Mouse (Mus musculus): ENCODE measurements at regions not wholly inside any gene's neighbourhood (a gene's known extent, or its start where the extent isn't known, plus 50 kb on each side); places are given as distances from the start of the nearest gene placed in this dataset.

DNA sequence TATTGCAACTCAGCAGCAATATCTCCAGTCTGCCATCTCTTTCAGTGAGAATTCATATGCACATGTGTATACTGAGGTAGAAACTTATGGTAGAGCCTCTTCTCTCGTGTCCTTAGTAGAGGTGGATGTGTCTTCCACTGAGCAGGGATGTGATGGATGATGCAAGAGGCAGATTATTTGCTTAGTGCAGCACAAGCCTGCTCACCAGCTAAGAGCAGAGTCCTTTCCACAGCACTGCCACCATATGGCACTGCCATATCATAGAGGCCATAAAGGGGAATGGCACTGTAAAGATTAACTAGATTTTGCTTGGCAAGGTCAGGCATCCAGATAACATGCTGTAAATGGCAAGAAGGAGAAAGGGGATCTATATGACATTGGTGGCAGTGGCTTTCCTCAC, 117.6 kb upstream of the Cdkn2b start:
- TF ChIP-seq POLR2A (IDR thresholded peaks at IDR 0.05; ENCODE audit: low read depth, low read length) = no peak
- no peak for TF ChIP-seq CTCF (IDR thresholded peaks at IDR 0.05; ENCODE audit: extremely low read depth, insufficient read depth, insufficient read length, insufficient replicate concordance)

Data from spleen, adult 2 months (tissue).